Mouse (Mus musculus) limb, embryonic 13.5 days (tissue): ENCODE measurements around the gene Mapkbp1. TPM values are rescaled to one million over a fixed set of nuclear protein-coding genes. Genes with fewer than 3 reads are reported as not detected.

Experiments
- ATAC-seq: fragments of 200-750 bp; cut with Nextera tagmentation; 2 replicates; pipeline ENCODE4 v1.8.0; 2017; ENCODE audit warnings: low read depth, moderate number of reproducible peaks, moderate TSS enrichment; ENCODE audit not compliant: low FRiP score
- H3K27ac ChIP-seq: fragments of 300-500 bp; sonication (generic); 2 replicates; pipeline ENCODE4 v1.5.1; 2015; ENCODE audit warnings: inconsistent platforms, mild to moderate bottlenecking, moderate library complexity
- H3K27me3 ChIP-seq: fragments of 300-500 bp; sonication (generic); 2 replicates; pipeline ENCODE4 v1.6.1; 2015; ENCODE audit warnings: mild to moderate bottlenecking, inconsistent platforms
- H3K36me3 ChIP-seq: fragments of 300-500 bp; sonication (generic); 2 replicates; pipeline ENCODE4 v1.6.1; 2015; ENCODE audit warnings: inconsistent platforms, mild to moderate bottlenecking, moderate library complexity
- H3K4me1 ChIP-seq: fragments of 300-500 bp; sonication (generic); 2 replicates; pipeline ENCODE4 v1.6.1; 2015; ENCODE audit warnings: inconsistent platforms
- H3K4me2 ChIP-seq: fragments of 300-500 bp; sonication (generic); replicated peaks from 2 replicates; pipeline ENCODE4 v1.6.1; 2015; ENCODE audit warnings: inconsistent platforms, mild to moderate bottlenecking, moderate library complexity
- H3K4me3 ChIP-seq: fragments of 300-500 bp; sonication (generic); 2 replicates; pipeline ENCODE4 v1.5.1; 2015; ENCODE audit warnings: moderate library complexity, mild to moderate bottlenecking, inconsistent platforms
- H3K9ac ChIP-seq: fragments of 300-500 bp; sonication (generic); 2 replicates; pipeline ENCODE4 v1.6.1; 2015; ENCODE audit warnings: mild to moderate bottlenecking, inconsistent platforms
- H3K9me3 ChIP-seq: fragments of 300-500 bp; sonication (generic); 2 replicates; pipeline ENCODE4 v1.6.1; 2016; ENCODE audit warnings: inconsistent platforms
- WGBS: fragments of 180-500 bp; shearing (Covaris S2); methylation state at CpG from one replicate; pipeline ENCODE4 v1.1.7; 2015; 5-methylcytosine and 5-hydroxymethylcytosine counted together
- polyA plus RNA-seq: library from polyadenylated mRNA; unstranded; fragments of >200 nt; fragmentation: Nextera tagmentation; extraction: Ambion mirVana; gene quantifications from 2 replicates; pipeline ENCODE4 v1.2.1, GENCODE M21; 2015

Gene Mapkbp1
- polyA plus RNA-seq, 1 experiment from 2014 or later, result 3.9 TPM

GRCm38 (mm10) chr2:119993515-119993914 lies 21.0 kb downstream of the Mapkbp1 start:
- ATAC-seq, result no peak
- Histone ChIP-seq H3K9ac (no peak overlapping the region), H3K4me2 (no peak overlapping the region), H3K4me1 (peaks cover 42% of the 10 kb centered on the region), H3K36me3 (peaks cover 12% of the 10 kb centered on the region), H3K4me3 (no peak overlapping the region), H3K27ac (no peak overlapping the region), H3K9me3 (no peaks in the 10 kb centered on the region), H3K27me3 (no peaks in the 10 kb centered on the region)
- 60% methylated on average over 2 of the region's 2 CpGs for WGBS

GRCm38 (mm10) chr2:119994839-119995238 lies 22.3 kb downstream of the Mapkbp1 start:
- no peak overlapping the region for H3K9ac ChIP-seq
- H3K27ac ChIP-seq, result peak overlapping the region; percentile 96
- peaks cover 19% of the 10 kb centered on the region for H3K36me3 ChIP-seq
- ATAC-seq, result no peak
- H3K4me3 ChIP-seq, result no peak overlapping the region
- peaks cover 42% of the 10 kb centered on the region for H3K4me1 ChIP-seq
- H3K4me2 ChIP-seq, result peak overlapping the region; percentile 41; the same call in 1 of the 2 replicates
- H3K9me3 ChIP-seq, result no peaks in the 10 kb centered on the region
- no peaks in the 10 kb centered on the region for H3K27me3 ChIP-seq
- WGBS, result 84% methylated on average over 6 of the region's 6 CpGs

GRCm38 (mm10) chr2:119995391-119996281 lies 23.1 kb downstream of the Mapkbp1 start:
- peak overlapping the region; percentile 41 for H3K4me2 ChIP-seq
- no peaks in the 10 kb centered on the region for H3K27me3 ChIP-seq
- peak; percentile 88 for ATAC-seq
- H3K4me1 ChIP-seq, result peaks cover 43% of the 10 kb centered on the region
- no peak overlapping the region for H3K9ac ChIP-seq
- H3K9me3 ChIP-seq, result no peaks in the 10 kb centered on the region
- H3K4me3 ChIP-seq, result no peak overlapping the region
- H3K36me3 ChIP-seq, result peaks cover 19% of the 10 kb centered on the region
- H3K27ac ChIP-seq, result peak overlapping the region; percentile 96
- WGBS, result 14% methylated on average over 9 of the region's 9 CpGs

GRCm38 (mm10) chr2:119997354-119997753 lies 24.9 kb downstream of the Mapkbp1 start:
- WGBS, result 89% methylated on average over 4 of the region's 4 CpGs
- H3K4me3 ChIP-seq, result no peak overlapping the region
- H3K36me3 ChIP-seq, result peaks cover 14% of the 10 kb centered on the region
- no peaks in the 10 kb centered on the region for H3K27me3 ChIP-seq
- peaks cover 49% of the 10 kb centered on the region for H3K4me1 ChIP-seq
- no peak overlapping the region for H3K9ac ChIP-seq
- H3K27ac ChIP-seq, result 0 out of 2 replicates have a peak overlapping the region, but pooled peaks have one; percentile 96
- ATAC-seq, result no peak
- no peaks in the 10 kb centered on the region for H3K9me3 ChIP-seq
- no peak overlapping the region for H3K4me2 ChIP-seq

GRCm38 (mm10) chr2:119999731-120000130 lies 27.2 kb downstream of the Mapkbp1 start:
- 95% methylated on average over 2 of the region's 2 CpGs for WGBS
- H3K4me2 ChIP-seq, result no peak overlapping the region
- no peak for ATAC-seq
- no peaks in the 10 kb centered on the region for H3K9me3 ChIP-seq
- peaks cover 23% of the 10 kb centered on the region for H3K36me3 ChIP-seq
- H3K9ac ChIP-seq, result no peak overlapping the region
- H3K27me3 ChIP-seq, result no peaks in the 10 kb centered on the region
- H3K4me3 ChIP-seq, result no peak overlapping the region
- peaks cover 40% of the 10 kb centered on the region for H3K4me1 ChIP-seq
- H3K27ac ChIP-seq, result no peak overlapping the region

DNA sequence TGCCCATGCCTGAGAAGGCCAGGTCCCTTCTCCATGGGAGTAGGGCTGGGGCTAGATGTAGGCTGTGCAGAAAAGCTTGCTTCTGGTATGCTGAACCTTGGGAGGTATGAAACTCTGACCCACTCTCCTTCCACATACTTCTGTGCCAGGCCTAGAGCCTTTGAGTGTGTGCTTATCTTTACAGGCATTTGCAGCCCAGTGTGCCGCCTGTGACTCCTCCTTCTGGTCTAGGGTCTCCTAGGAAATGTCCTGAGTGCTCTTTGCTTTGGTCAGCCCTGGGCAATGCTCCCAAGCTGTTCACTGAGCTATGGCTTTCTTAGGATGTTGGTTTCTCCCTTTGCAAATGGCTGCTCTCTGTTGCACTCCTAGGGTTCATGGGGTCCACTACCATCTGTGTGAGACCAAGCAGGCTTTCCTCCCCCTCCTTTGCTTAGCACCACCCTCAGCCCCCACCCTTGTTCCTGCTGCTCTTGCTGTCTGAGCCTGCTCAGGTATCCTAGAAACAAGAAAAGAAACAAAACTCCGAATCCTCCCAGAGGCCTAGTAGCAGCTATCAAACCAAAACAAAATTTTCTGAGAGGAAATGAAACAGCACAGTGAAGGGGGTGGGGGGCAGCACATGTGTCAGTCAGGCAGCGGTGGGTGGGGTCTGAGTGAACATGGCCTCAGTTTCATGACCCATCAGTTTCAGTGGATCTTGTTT lies 28.5 kb downstream of the Mapkbp1 start:
- ATAC-seq, result peak; percentile 77; the same call in 1 of the 2 replicates
- 61% methylated on average over 3 of the region's 3 CpGs for WGBS
- H3K4me3 ChIP-seq, result no peak overlapping the region
- H3K36me3 ChIP-seq, result peaks cover 25% of the 10 kb centered on the region
- peaks cover 27% of the 10 kb centered on the region for H3K4me1 ChIP-seq
- H3K9ac ChIP-seq, result peak overlapping the region; percentile 19; the same call in 1 of the 2 replicates
- H3K27me3 ChIP-seq, result no peaks in the 10 kb centered on the region
- H3K4me2 ChIP-seq, result no peak overlapping the region
- H3K27ac ChIP-seq, result peak overlapping the region; percentile 12; the same call in 1 of the 2 replicates
- no peaks in the 10 kb centered on the region for H3K9me3 ChIP-seq

DNA sequence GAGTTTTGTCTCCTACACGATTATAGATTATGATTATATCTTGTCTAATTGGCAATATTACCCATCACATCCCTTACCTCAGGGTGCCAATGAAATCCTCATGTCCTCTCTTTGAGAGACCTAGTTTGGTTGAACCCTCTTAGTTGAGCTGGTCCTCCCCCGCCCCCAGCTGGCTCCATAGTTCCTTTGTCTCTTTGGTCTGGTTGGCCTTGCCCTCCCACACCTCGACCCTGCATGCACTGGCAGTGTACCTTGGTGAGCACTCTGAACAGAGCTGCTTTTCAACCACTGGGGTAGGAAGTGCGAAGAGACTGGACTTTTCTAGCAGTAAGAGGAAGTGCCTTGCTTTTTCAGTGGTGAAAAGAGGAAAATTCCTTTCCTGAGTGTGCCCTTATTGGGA lies 29.5 kb downstream of the Mapkbp1 start:
- no peak overlapping the region for H3K9ac ChIP-seq
- H3K27me3 ChIP-seq, result no peaks in the 10 kb centered on the region
- H3K4me1 ChIP-seq, result peaks cover 18% of the 10 kb centered on the region
- 79% methylated on average over 4 of the region's 4 CpGs for WGBS
- no peak overlapping the region for H3K27ac ChIP-seq
- ATAC-seq, result no peak
- H3K9me3 ChIP-seq, result no peaks in the 10 kb centered on the region
- H3K4me3 ChIP-seq, result no peak overlapping the region
- H3K4me2 ChIP-seq, result no peak overlapping the region
- H3K36me3 ChIP-seq, result peaks cover 25% of the 10 kb centered on the region

- 87% methylated on average over 2 of the region's 2 CpGs for WGBS
- ATAC-seq, result no peak
- H3K9ac ChIP-seq, result no peak overlapping the region
These were observed 31.5 kb downstream of the Mapkbp1 start for GRCm38 (mm10) chr2:120003970-120004369.

DNA sequence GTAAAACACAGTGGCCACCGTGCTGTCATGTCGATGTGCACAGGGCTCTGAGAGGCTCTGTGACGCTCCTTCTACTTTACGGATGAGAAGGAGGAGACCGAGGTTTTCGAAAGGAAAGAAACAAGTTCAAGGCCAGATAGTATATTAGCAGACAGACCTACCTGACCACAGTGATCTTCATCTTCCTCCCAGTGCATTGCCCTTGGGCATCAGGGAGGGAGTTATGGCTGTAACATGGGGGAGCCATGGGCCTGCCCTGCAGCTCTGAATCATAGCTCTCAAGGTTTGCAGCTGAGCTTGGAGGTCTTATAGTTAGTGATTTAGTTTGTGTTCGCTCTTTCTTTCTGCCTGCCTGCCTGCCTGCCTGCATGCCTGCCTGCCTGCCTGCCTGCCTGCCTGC lies 34.2 kb downstream of the Mapkbp1 start:
- no peaks in the 10 kb centered on the region for H3K27me3 ChIP-seq
- peaks cover 19% of the 10 kb centered on the region; the same call in 1 of the 2 replicates for H3K36me3 ChIP-seq
- H3K9me3 ChIP-seq, result no peaks in the 10 kb centered on the region
- H3K4me3 ChIP-seq, result no peak overlapping the region
- 95% methylated on average over 7 of the region's 7 CpGs for WGBS
- H3K4me1 ChIP-seq, result no peaks in the 10 kb centered on the region
- H3K27ac ChIP-seq, result no peak overlapping the region
- H3K9ac ChIP-seq, result no peak overlapping the region
- H3K4me2 ChIP-seq, result no peak overlapping the region
- ATAC-seq, result no peak

More at GRCm38 (mm10) chr2:120003970-120004369, 31.5 kb downstream of the Mapkbp1 start:
- H3K27me3 ChIP-seq, result no peaks in the 10 kb centered on the region
- peaks cover 7% of the 10 kb centered on the region for H3K4me1 ChIP-seq
- no peak overlapping the region for H3K4me2 ChIP-seq
- H3K27ac ChIP-seq, result no peak overlapping the region
- H3K36me3 ChIP-seq, result peaks cover 24% of the 10 kb centered on the region
- H3K4me3 ChIP-seq, result no peak overlapping the region
- no peaks in the 10 kb centered on the region for H3K9me3 ChIP-seq

DNA sequence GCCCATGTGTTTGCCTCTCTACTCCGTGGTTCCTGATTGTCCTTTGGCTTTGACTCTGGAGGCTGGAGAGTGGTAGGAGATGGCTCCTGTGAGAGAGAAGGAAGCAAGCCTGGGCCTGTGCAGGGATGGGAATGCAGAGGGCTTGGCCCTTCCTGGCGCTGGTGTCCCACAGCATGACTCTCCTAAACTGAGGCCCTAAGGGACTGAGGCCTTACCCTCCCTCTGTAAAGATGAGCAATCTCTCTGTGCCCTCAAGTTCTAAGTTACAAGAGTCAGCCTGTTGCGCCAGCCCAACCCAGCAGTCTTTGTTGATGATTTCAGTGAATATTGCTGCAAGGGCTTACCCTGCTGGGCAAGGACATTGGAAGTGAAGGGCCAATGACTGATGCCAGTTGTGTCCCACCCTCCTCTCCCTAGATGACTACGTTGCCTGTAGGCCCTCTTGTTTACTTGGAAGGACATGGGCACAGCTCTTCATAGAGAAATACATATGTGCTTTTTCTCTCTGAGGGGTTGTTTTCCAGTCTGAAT lies 35.2 kb downstream of the Mapkbp1 start:
- 78% methylated on average over 4 of the region's 4 CpGs for WGBS
- no peak for ATAC-seq
- no peaks in the 10 kb centered on the region for H3K4me1 ChIP-seq

DNA sequence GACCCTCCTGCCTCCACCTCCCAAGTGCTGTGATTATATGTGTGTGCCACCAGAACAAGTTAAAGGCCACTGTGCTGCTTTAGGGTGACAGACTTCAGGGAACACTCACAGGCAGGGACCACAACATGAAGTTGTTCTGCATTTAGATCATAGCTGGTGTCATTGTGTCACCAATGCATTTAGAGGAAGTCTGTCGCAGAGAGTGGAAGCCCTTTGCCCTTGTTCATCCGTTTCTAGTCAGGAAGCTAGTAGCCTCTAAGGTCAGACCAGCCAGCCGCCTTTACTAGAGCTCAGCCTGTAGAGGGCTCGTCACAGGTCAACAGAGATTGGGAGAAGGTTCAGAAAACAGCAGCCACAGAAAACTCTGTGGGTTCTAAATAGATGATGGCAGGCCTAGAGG lies 36.2 kb downstream of the Mapkbp1 start:
- no peak overlapping the region for H3K4me3 ChIP-seq
- H3K27ac ChIP-seq, result no peak overlapping the region
- H3K27me3 ChIP-seq, result no peaks in the 10 kb centered on the region
- no peaks in the 10 kb centered on the region for H3K4me1 ChIP-seq
- ATAC-seq, result no peak
- H3K9me3 ChIP-seq, result no peaks in the 10 kb centered on the region
- 76% methylated on average over 4 of the region's 4 CpGs for WGBS
- peaks cover 28% of the 10 kb centered on the region for H3K36me3 ChIP-seq
- no peak overlapping the region for H3K4me2 ChIP-seq
- H3K9ac ChIP-seq, result no peak overlapping the region

More for the DNA sequence above, 35.2 kb downstream of the Mapkbp1 start:
- H3K27me3 ChIP-seq, result no peaks in the 10 kb centered on the region
- no peak overlapping the region for H3K4me2 ChIP-seq
- no peaks in the 10 kb centered on the region for H3K9me3 ChIP-seq
- no peak overlapping the region for H3K9ac ChIP-seq
- H3K36me3 ChIP-seq, result peaks cover 22% of the 10 kb centered on the region
- no peak overlapping the region for H3K4me3 ChIP-seq
- H3K27ac ChIP-seq, result no peak overlapping the region
